Mouse (Mus musculus) lung, embryonic 16.5 days (tissue): Measurements from ENCODE around the gene Fdx1. TPM values are rescaled to one million over a fixed set of nuclear protein-coding genes. Genes with fewer than 3 reads are reported as not detected.

Experiments used
- ATAC-seq: fragments of 200-750 bp; cut with Nextera tagmentation; 2 replicates; pipeline ENCODE4 v1.8.0; 2017; ENCODE audit warnings: low read depth, mild to moderate bottlenecking, moderate library complexity
- H3K27ac ChIP-seq: fragments of 300-500 bp; sonication (generic); 2 replicates; pipeline ENCODE4 v1.5.1; 2014; ENCODE audit warnings: mild to moderate bottlenecking, control low read depth, low read length
- H3K27me3 ChIP-seq: fragments of 300-500 bp; sonication (generic); 2 replicates; pipeline ENCODE4 v1.6.1; 2014; ENCODE audit warnings: low read depth, low read length, mixed read lengths; ENCODE audit not compliant: control insufficient read depth, insufficient read depth
- H3K36me3 ChIP-seq: fragments of 300-500 bp; sonication (generic); 2 replicates; pipeline ENCODE4 v1.6.1; 2014; ENCODE audit warnings: low read length; ENCODE audit not compliant: control insufficient read depth, insufficient read depth
- H3K4me1 ChIP-seq: fragments of 300-500 bp; sonication (generic); replicated peaks from 2 replicates; pipeline ENCODE4 v1.6.1; 2014; ENCODE audit warnings: low read length, mixed read lengths; ENCODE audit not compliant: control insufficient read depth, insufficient read depth
- H3K4me2 ChIP-seq: fragments of 300-500 bp; sonication (generic); 2 replicates; pipeline ENCODE4 v1.6.1; 2014; ENCODE audit warnings: low read depth, low read length, control low read depth
- H3K4me3 ChIP-seq: fragments of 300-500 bp; sonication (generic); 2 replicates; pipeline ENCODE4 v1.5.1; 2014; ENCODE audit warnings: mild to moderate bottlenecking, low read length, control low read depth
- H3K9ac ChIP-seq: fragments of 300-500 bp; sonication (generic); 2 replicates; pipeline ENCODE4 v1.6.1; 2014; ENCODE audit warnings: low read length, control low read depth
- H3K9me3 ChIP-seq: fragments of 300-500 bp; sonication (generic); 2 replicates; pipeline ENCODE4 v1.6.1; 2016; ENCODE audit warnings: low read length; ENCODE audit not compliant: control insufficient read depth
- WGBS: fragments of 180-500 bp; shearing (Covaris S2); extraction: QIAGEN DNeasy Blood & Tissue Kit; methylation state at CpG from one replicate; pipeline ENCODE4 v1.1.7; 2014; 5-methylcytosine and 5-hydroxymethylcytosine counted together
- polyA plus RNA-seq: library from polyadenylated mRNA; unstranded; fragments of >200 nt; fragmentation: Nextera tagmentation; extraction: Ambion mirVana; gene quantifications from 2 replicates; pipeline ENCODE4 v1.2.1, GENCODE M21; 2015

Fdx1 gene
- polyA plus RNA-seq, 1 experiment from 2014 or later, result 115 TPM

GRCm38 (mm10) chr9:51974871-51975270 lies 11.5 kb upstream of the Fdx1 start:
- no peaks in the 10 kb centered on the region for H3K9me3 ChIP-seq
- H3K4me3 ChIP-seq, result no peak overlapping the region
- no peaks in the 10 kb centered on the region for H3K36me3 ChIP-seq
- H3K4me2 ChIP-seq, result no peak overlapping the region
- no peaks in the 10 kb centered on the region for H3K4me1 ChIP-seq
- no peaks in the 10 kb centered on the region for H3K27me3 ChIP-seq
- ATAC-seq, result no peak
- H3K27ac ChIP-seq, result no peak overlapping the region
- 51% methylated on average over 4 of the region's 4 CpGs for WGBS
- H3K9ac ChIP-seq, result no peak overlapping the region

GRCm38 (mm10) chr9:51973846-51974245 lies 10.5 kb upstream of the Fdx1 start:
- H3K9ac ChIP-seq, result no peak overlapping the region
- H3K27me3 ChIP-seq, result no peaks in the 10 kb centered on the region
- no peaks in the 10 kb centered on the region for H3K9me3 ChIP-seq
- 35% methylated on average over 3 of the region's 3 CpGs for WGBS
- H3K4me1 ChIP-seq, result no peaks in the 10 kb centered on the region
- H3K4me2 ChIP-seq, result no peak overlapping the region
- no peak overlapping the region for H3K4me3 ChIP-seq
- H3K36me3 ChIP-seq, result no peaks in the 10 kb centered on the region
- ATAC-seq, result no peak
- no peak overlapping the region for H3K27ac ChIP-seq

- no peak overlapping the region for H3K4me3 ChIP-seq
- ATAC-seq, result no peak
- no peak overlapping the region for H3K27ac ChIP-seq
- peaks cover 2% of the 10 kb centered on the region; the same call in 1 of the 2 replicates for H3K9me3 ChIP-seq
- H3K36me3 ChIP-seq, result no peaks in the 10 kb centered on the region
- H3K4me2 ChIP-seq, result no peak overlapping the region
- H3K27me3 ChIP-seq, result no peaks in the 10 kb centered on the region
- no peak overlapping the region for H3K9ac ChIP-seq
- H3K4me1 ChIP-seq, result peaks cover 12% of the 10 kb centered on the region
Observed at GRCm38 (mm10) chr9:51966373-51966772, 3.0 kb upstream of the Fdx1 start.

- Histone ChIP-seq H3K4me2 (no peak overlapping the region), H3K9me3 (peaks cover 2% of the 10 kb centered on the region; the same call in 1 of the 2 replicates), H3K27ac (no peak overlapping the region), H3K9ac (no peak overlapping the region), H3K36me3 (no peaks in the 10 kb centered on the region), H3K4me3 (no peak overlapping the region), H3K27me3 (no peaks in the 10 kb centered on the region), H3K4me1 (peaks cover 32% of the 10 kb centered on the region)
- no peak for ATAC-seq
- 57% methylated on average over 6 of the region's 6 CpGs for WGBS
Observed at GRCm38 (mm10) chr9:51964110-51964509, 754 bp upstream of the Fdx1 start.

- H3K36me3 ChIP-seq, result no peaks in the 10 kb centered on the region
- peak overlapping the region; percentile 50 for H3K4me2 ChIP-seq
- no peaks in the 10 kb centered on the region for H3K27me3 ChIP-seq
- peak overlapping the region; percentile 79 for H3K27ac ChIP-seq
- 33% methylated on average over 6 of the region's 6 CpGs for WGBS
- H3K9ac ChIP-seq, result no peak overlapping the region; the same call in 1 of the 2 replicates
- H3K4me3 ChIP-seq, result peak overlapping the region; percentile 79
- ATAC-seq, result peak; percentile 35; the same call in 1 of the 2 replicates
- no peaks in the 10 kb centered on the region for H3K9me3 ChIP-seq
- peaks cover 32% of the 10 kb centered on the region for H3K4me1 ChIP-seq
Observed at GRCm38 (mm10) chr9:51961190-51961909, 2.0 kb downstream of the Fdx1 start.

GRCm38 (mm10) chr9:51960331-51960730 lies 3.0 kb downstream of the Fdx1 start:
- Histone ChIP-seq H3K27me3 (no peaks in the 10 kb centered on the region), H3K9ac (no peak overlapping the region), H3K36me3 (peaks cover 2% of the 10 kb centered on the region; the same call in 1 of the 2 replicates), H3K9me3 (no peaks in the 10 kb centered on the region), H3K4me3 (no peak overlapping the region), H3K27ac (peak overlapping the region; percentile 79; the same call in 1 of the 2 replicates), H3K4me2 (peak overlapping the region; percentile 41), H3K4me1 (peaks cover 32% of the 10 kb centered on the region)
- WGBS, result 36% methylated on average over 2 of the region's 2 CpGs
- no peak for ATAC-seq

GRCm38 (mm10) chr9:51958981-51959380 lies 4.4 kb downstream of the Fdx1 start:
- Histone ChIP-seq H3K9ac (no peak overlapping the region), H3K27ac (no peak overlapping the region), H3K4me2 (no peak overlapping the region), H3K27me3 (no peaks in the 10 kb centered on the region), H3K36me3 (peaks cover 10% of the 10 kb centered on the region; the same call in 1 of the 2 replicates), H3K9me3 (no peaks in the 10 kb centered on the region), H3K4me3 (no peak overlapping the region), H3K4me1 (peaks cover 30% of the 10 kb centered on the region)
- ATAC-seq, result no peak

- H3K4me3 ChIP-seq, result no peak overlapping the region
- WGBS, result 59% methylated on average over 8 of the region's 8 CpGs
- ATAC-seq, result no peak
Observed at GRCm38 (mm10) chr9:51957025-51957424, 6.3 kb downstream of the Fdx1 start.

GRCm38 (mm10) chr9:51956484-51956883 lies 6.9 kb downstream of the Fdx1 start:
- Histone ChIP-seq H3K9ac (no peak overlapping the region), H3K27ac (no peak overlapping the region), H3K4me1 (peaks cover 20% of the 10 kb centered on the region), H3K27me3 (no peaks in the 10 kb centered on the region), H3K9me3 (no peaks in the 10 kb centered on the region), H3K4me2 (no peak overlapping the region), H3K36me3 (peaks cover 16% of the 10 kb centered on the region; the same call in 1 of the 2 replicates), H3K4me3 (no peak overlapping the region)
- WGBS, result 56% methylated on average over 2 of the region's 2 CpGs
- no peak for ATAC-seq

More at GRCm38 (mm10) chr9:51957025-51957424, 6.3 kb downstream of the Fdx1 start:
- H3K36me3 ChIP-seq, result peaks cover 12% of the 10 kb centered on the region; the same call in 1 of the 2 replicates
- no peaks in the 10 kb centered on the region for H3K27me3 ChIP-seq
- H3K9me3 ChIP-seq, result no peaks in the 10 kb centered on the region
- H3K4me1 ChIP-seq, result peaks cover 26% of the 10 kb centered on the region
- no peak overlapping the region for H3K9ac ChIP-seq
- H3K27ac ChIP-seq, result no peak overlapping the region
- no peak overlapping the region for H3K4me2 ChIP-seq
